Mouse (Mus musculus) liver, embryonic 16.5 days (tissue): Measurements from ENCODE around the gene Fam111a. TPM values are rescaled to one million over a fixed set of nuclear protein-coding genes. Genes with fewer than 3 reads are reported as not detected.
A peak's percentile ranks its signal among the peaks of the same experiment; 100 is the strongest.
"Not testable (repeated sequence)": the region's sequence is repeated elsewhere in the genome, so short reads cannot be mapped to it uniquely, and the experiment has no call there.

ENCODE experiments used
- ATAC-seq: fragments of 200-750 bp; cut with Nextera tagmentation; 2 replicates; pipeline ENCODE4 v1.8.0; 2017; ENCODE audit warnings: low read depth, mild to moderate bottlenecking, moderate number of reproducible peaks, moderate library complexity
- H3K27ac ChIP-seq: fragments of 300-500 bp; sonication (generic); 2 replicates; pipeline ENCODE4 v1.5.1; 2014; ENCODE audit warnings: mild to moderate bottlenecking, low read length
- H3K27me3 ChIP-seq: fragments of 300-500 bp; sonication (generic); 2 replicates; pipeline ENCODE4 v1.6.1; 2014; ENCODE audit warnings: low read depth, low read length, mixed read lengths; ENCODE audit not compliant: control insufficient read depth, insufficient read depth
- H3K36me3 ChIP-seq: fragments of 300-500 bp; sonication (generic); 2 replicates; pipeline ENCODE4 v1.6.1; 2014; ENCODE audit warnings: mild to moderate bottlenecking; ENCODE audit not compliant: control insufficient read depth, insufficient read depth
- H3K4me1 ChIP-seq: fragments of 300-500 bp; sonication (generic); 2 replicates; pipeline ENCODE4 v1.6.1; 2014; ENCODE audit warnings: low read depth, low read length, mixed read lengths; ENCODE audit not compliant: control insufficient read depth
- H3K4me2 ChIP-seq: fragments of 300-500 bp; sonication (generic); 2 replicates; pipeline ENCODE4 v1.6.1; 2014; ENCODE audit warnings: low read depth, low read length, mixed read lengths
- H3K4me3 ChIP-seq: fragments of 300-500 bp; sonication (generic); 2 replicates; pipeline ENCODE4 v1.5.1; 2014; ENCODE audit warnings: low read depth, mild to moderate bottlenecking, low read length
- H3K9ac ChIP-seq: fragments of 300-500 bp; sonication (generic); 2 replicates; pipeline ENCODE4 v1.6.1; 2014; ENCODE audit warnings: low read depth, low read length
- H3K9me3 ChIP-seq: fragments of 300-500 bp; sonication (generic); replicated peaks from 2 replicates; pipeline ENCODE4 v1.6.1; 2016; ENCODE audit warnings: low read length; ENCODE audit not compliant: control insufficient read depth
- WGBS: fragments of 180-500 bp; shearing (Covaris S2); extraction: QIAGEN DNeasy Blood & Tissue Kit; methylation state at CpG from one replicate; pipeline ENCODE4 v1.1.7; 2014; ENCODE audit not compliant: insufficient replicate concordance; 5-methylcytosine and 5-hydroxymethylcytosine counted together
- polyA plus RNA-seq: library from polyadenylated mRNA; unstranded; fragments of >200 nt; fragmentation: Nextera tagmentation; extraction: Ambion mirVana; gene quantifications from 2 replicates; pipeline ENCODE4 v1.2.1, GENCODE M21; 2015

Gene Fam111a
- polyA plus RNA-seq = 21.7 and 26.0 TPM in 2 replicates

- H3K9me3 ChIP-seq, H3K27me3 ChIP-seq, ATAC-seq, H3K4me1 ChIP-seq, H3K4me3 ChIP-seq, H3K36me3 ChIP-seq, H3K4me2 ChIP-seq, H3K9ac ChIP-seq, H3K27ac ChIP-seq: not testable (repeated sequence)
- 82% methylated on average over 11 of the region's 11 CpGs for WGBS
Observed at GRCm38 (mm10) chr19:12545440-12545839, at the start of gene Fam111a. TSS of gene Fam111a (plus strand) at chr19:12545740.

- 62% methylated on average over 2 of the region's 2 CpGs for WGBS
- ATAC-seq = no peak
Observed at GRCm38 (mm10) chr19:12496241-12496640, 49.3 kb upstream of the Fam111a start.

GRCm38 (mm10) chr19:12497909-12498308 lies 47.6 kb upstream of the Fam111a start:
- H3K36me3 ChIP-seq = no peaks in the 10 kb centered on the region
- H3K4me1 ChIP-seq = no peaks in the 10 kb centered on the region
- ATAC-seq = no peak
- no peak overlapping the region for H3K4me2 ChIP-seq
- H3K9me3 ChIP-seq = no peaks in the 10 kb centered on the region
- WGBS = 49% methylated on average over 2 of the region's 2 CpGs
- no peak overlapping the region for H3K27ac ChIP-seq
- H3K27me3 ChIP-seq = peaks cover 19% of the 10 kb centered on the region
- no peak overlapping the region for H3K9ac ChIP-seq
- H3K4me3 ChIP-seq = no peak overlapping the region

More at GRCm38 (mm10) chr19:12496241-12496640, 49.3 kb upstream of the Fam111a start:
- no peak overlapping the region for H3K4me2 ChIP-seq
- H3K36me3 ChIP-seq = no peaks in the 10 kb centered on the region
- H3K4me3 ChIP-seq = no peak overlapping the region
- no peak overlapping the region for H3K27ac ChIP-seq
- H3K9ac ChIP-seq = no peak overlapping the region
- H3K27me3 ChIP-seq = peaks cover 14% of the 10 kb centered on the region
- H3K4me1 ChIP-seq = no peaks in the 10 kb centered on the region
- no peaks in the 10 kb centered on the region for H3K9me3 ChIP-seq

- Histone ChIP-seq H3K27me3 (peaks cover 19% of the 10 kb centered on the region), H3K4me1 (no peaks in the 10 kb centered on the region), H3K4me2 (no peak overlapping the region), H3K36me3 (no peaks in the 10 kb centered on the region), H3K4me3 (no peak overlapping the region), H3K27ac (no peak overlapping the region), H3K9me3 (no peaks in the 10 kb centered on the region), H3K9ac (no peak overlapping the region)
- ATAC-seq = no peak
- 61% methylated on average over 4 of the region's 4 CpGs for WGBS
Observed at GRCm38 (mm10) chr19:12498321-12498720, 47.2 kb upstream of the Fam111a start.

- no peaks in the 10 kb centered on the region for H3K9me3 ChIP-seq
- no peak overlapping the region for H3K9ac ChIP-seq
- 67% methylated on average over 1 of the region's 1 CpGs for WGBS
- H3K4me3 ChIP-seq = no peak overlapping the region
- no peak overlapping the region for H3K4me2 ChIP-seq
- no peak for ATAC-seq
- H3K4me1 ChIP-seq = no peaks in the 10 kb centered on the region
- peaks cover 19% of the 10 kb centered on the region for H3K27me3 ChIP-seq
- H3K27ac ChIP-seq = no peak overlapping the region
- H3K36me3 ChIP-seq = no peaks in the 10 kb centered on the region
Observed at GRCm38 (mm10) chr19:12498941-12499340, 46.6 kb upstream of the Fam111a start.

- ATAC-seq = no peak
- Histone ChIP-seq H3K9ac (no peak overlapping the region), H3K36me3 (no peaks in the 10 kb centered on the region), H3K4me1 (no peaks in the 10 kb centered on the region), H3K4me2 (no peak overlapping the region), H3K27me3 (peaks cover 19% of the 10 kb centered on the region), H3K4me3 (no peak overlapping the region; the same call in 1 of the 2 replicates), H3K27ac (no peak overlapping the region), H3K9me3 (no peaks in the 10 kb centered on the region)
- 42% methylated on average over 2 of the region's 2 CpGs for WGBS
Observed at GRCm38 (mm10) chr19:12499485-12499884, 46.1 kb upstream of the Fam111a start.

- peak overlapping the region; percentile 68 for H3K4me2 ChIP-seq
- H3K9me3 ChIP-seq = no peaks in the 10 kb centered on the region
- no peak overlapping the region for H3K9ac ChIP-seq
- 15% methylated on average over 3 of the region's 3 CpGs for WGBS
- H3K4me1 ChIP-seq = no peaks in the 10 kb centered on the region
- H3K27ac ChIP-seq = no peak overlapping the region
- ATAC-seq = no peak
- peaks cover 19% of the 10 kb centered on the region for H3K27me3 ChIP-seq
- peak overlapping the region; percentile 65 for H3K4me3 ChIP-seq
- no peaks in the 10 kb centered on the region for H3K36me3 ChIP-seq
Observed at GRCm38 (mm10) chr19:12500124-12500523, 45.4 kb upstream of the Fam111a start.

GRCm38 (mm10) chr19:12500881-12501311 lies 44.6 kb upstream of the Fam111a start:
- Histone ChIP-seq H3K9ac (peak overlapping the region; percentile 59), H3K27me3 (peaks cover 19% of the 10 kb centered on the region), H3K9me3 (no peaks in the 10 kb centered on the region), H3K36me3 (no peaks in the 10 kb centered on the region), H3K4me2 (peak overlapping the region; percentile 68), H3K4me3 (peak overlapping the region; percentile 65), H3K4me1 (no peaks in the 10 kb centered on the region), H3K27ac (peak overlapping the region; percentile 80)
- ATAC-seq = peak; percentile 32
- WGBS = 1% methylated on average over 38 of the region's 38 CpGs

GRCm38 (mm10) chr19:12501370-12502347 lies 43.9 kb upstream of the Fam111a start, which contains the start of gene Dtx4:
TSS of gene Dtx4 (minus strand) at chr19:12501454.
- peak within 1 kb of the TSS; percentile 59 for H3K9ac ChIP-seq
- WGBS = under 1% methylated on average over 79 of the region's 80 CpGs

More at GRCm38 (mm10) chr19:12501370-12502347, 43.9 kb upstream of the Fam111a start, which contains the start of gene Dtx4:
- Histone ChIP-seq H3K9me3 (no peaks in the 10 kb centered on the region), H3K4me1 (no peaks in the 10 kb centered on the region), H3K27me3 (peaks cover 19% of the 10 kb centered on the region), H3K27ac (peak within 1 kb of the TSS; percentile 80), H3K4me3 (peak within 1 kb of the TSS; percentile 65), H3K4me2 (peak within 1 kb of the TSS; percentile 68), H3K36me3 (no peaks in the 10 kb centered on the region)
- ATAC-seq = peak; percentile 88
